Mouse (Mus musculus) kidney, adult 2 months (tissue): ENCODE measurements at regions not wholly inside any gene's neighbourhood (a gene's known extent, or its start where the extent isn't known, plus 50 kb on each side); places are given as distances from the start of the nearest gene placed in this dataset.

Experiments
- CTCF ChIP-seq: fragments of 200-500 bp; conservative IDR thresholded peaks from 2 replicates; pipeline ENCODE4 v1.5.1; 2011; ENCODE audit warnings: low read depth, mild to moderate bottlenecking, control low read depth, low read length, moderate library complexity, mixed read lengths; ENCODE audit not compliant: insufficient read depth, insufficient read length
- POLR2A ChIP-seq: fragments of 200-500 bp; IDR thresholded peaks from one replicate; pipeline ENCODE4 v1.6.1; 2011; ENCODE audit warnings: low read depth, low read length, control low read depth

DNA sequence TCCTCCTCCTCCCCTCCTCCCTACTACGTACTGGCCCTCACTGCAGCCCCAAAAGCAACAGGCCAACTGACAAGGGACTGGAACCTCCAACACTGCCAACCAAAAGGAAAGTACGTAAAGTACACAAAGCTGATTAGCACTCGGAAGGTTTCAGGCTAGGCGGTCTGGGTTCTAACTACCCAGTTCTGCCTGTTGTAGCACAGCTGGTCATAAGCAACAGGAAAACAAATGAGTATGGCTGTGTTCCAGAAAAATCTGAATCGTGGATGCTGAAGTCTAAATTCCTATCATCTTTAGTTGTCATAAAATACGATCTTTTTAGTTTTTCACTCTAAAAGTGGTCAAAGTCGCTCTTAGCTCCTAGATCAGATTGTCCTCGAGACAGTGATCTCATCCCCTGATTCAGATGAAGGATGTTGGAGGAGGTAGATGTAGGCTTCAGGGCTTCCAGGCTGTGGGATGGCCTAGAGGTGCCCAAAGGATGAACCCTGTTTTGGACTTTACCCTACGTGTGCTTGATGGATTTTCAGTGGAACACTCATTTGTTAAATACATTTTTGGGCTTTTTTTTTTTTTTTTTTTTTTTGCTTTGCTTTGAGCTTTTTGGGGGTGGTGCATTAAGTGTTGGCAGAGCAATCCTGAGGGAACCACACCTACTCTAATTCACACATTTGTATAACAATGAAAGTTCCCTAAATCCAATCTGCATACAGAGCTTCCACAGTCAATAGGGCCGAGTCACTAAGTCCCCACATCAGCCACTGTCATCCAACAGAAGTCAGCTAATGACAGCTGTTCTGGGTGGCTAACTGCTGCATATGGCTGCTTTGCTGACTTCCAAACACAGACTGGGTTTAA, 55.6 kb upstream of the Fzd7 start:
- TF ChIP-seq POLR2A, result no peak
- TF ChIP-seq CTCF, result no peak
